Mouse (Mus musculus) neutrophil, adult 83 days (primary cell): ENCODE measurements around the gene Trim66. TPM values are rescaled to one million over a fixed set of nuclear protein-coding genes. Genes with fewer than 3 reads are reported as not detected.

Experiments
- total RNA-seq, 2 experiments: library from RNA; stranded (reverse); gene quantifications; one replicate each; pipeline ENCODE4 v1.2.4; 2023

The Trim66 gene
- total RNA-seq, result under 1 TPM in 1 of 2 experiments, not detected in 1; 0.22 TPM

DNA sequence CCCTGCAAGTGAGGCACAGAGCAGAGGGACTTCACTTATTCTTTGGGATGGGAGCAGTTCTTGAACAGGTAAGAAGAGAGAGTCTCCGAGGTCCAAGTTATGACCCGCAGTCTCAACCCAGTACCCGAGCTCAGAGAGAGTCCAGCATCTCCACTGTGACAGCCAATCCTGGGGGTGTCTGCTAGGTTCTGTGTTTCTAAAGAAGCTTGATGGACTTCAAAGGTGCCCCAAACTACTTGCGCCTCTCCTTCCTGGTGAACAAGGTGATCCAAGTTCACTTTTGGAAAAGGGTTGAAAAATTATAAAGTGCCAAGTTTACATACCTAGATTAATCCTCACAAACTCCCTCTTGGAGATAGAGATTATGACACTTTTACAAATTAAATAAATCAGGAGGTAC, at the start of gene Trim66:
Gene Trim66, minus strand, starts transcription at position 101 of the 400 bp plus-strand sequence.

DNA sequence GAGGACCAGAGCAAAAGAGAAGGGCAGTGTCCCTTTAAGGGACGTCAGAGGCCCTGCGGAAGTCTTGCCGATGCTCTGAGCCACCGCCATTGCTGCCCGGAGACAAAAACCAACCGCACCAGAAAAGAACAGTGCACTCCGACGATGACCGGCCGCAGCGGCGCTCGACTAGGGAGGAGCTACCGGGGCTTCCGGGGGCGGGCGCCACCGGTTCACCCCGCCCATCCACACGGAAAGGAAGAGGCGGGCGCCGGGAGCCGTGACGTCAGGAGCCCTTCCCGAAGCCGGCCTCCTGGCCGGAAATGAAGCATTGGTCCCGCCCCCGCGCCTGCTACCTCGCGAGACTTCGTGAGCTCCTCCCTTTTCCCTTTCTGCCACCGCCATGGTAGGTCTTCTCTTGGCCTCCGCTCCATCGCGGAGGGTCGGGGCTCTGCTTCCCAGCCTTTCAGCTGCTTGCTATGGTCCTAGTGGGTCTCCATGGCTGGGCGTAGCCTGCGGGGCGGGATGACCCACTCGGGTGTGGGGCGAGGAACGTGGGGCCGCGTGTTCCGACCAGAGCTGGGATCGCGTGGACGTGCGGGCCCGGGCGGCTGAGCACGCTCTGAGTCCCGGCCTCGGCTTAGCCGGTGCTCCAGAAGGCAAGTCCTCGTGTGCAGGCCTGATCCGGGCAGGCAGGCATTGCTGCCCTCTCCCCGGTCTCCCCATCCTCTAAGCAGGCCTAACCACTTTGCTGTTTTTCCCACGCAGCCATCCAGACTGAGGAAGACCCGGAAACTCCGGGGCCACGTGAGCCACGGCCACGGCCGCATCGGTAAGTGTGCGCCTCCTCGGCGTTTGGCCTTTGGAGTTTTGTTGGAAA, 11.1 kb upstream of the Trim66 start, which contains the start of gene Rpl27a:
Gene Rpl27a, plus strand, starts transcription at position 310 of the 859 bp plus-strand sequence.

DNA sequence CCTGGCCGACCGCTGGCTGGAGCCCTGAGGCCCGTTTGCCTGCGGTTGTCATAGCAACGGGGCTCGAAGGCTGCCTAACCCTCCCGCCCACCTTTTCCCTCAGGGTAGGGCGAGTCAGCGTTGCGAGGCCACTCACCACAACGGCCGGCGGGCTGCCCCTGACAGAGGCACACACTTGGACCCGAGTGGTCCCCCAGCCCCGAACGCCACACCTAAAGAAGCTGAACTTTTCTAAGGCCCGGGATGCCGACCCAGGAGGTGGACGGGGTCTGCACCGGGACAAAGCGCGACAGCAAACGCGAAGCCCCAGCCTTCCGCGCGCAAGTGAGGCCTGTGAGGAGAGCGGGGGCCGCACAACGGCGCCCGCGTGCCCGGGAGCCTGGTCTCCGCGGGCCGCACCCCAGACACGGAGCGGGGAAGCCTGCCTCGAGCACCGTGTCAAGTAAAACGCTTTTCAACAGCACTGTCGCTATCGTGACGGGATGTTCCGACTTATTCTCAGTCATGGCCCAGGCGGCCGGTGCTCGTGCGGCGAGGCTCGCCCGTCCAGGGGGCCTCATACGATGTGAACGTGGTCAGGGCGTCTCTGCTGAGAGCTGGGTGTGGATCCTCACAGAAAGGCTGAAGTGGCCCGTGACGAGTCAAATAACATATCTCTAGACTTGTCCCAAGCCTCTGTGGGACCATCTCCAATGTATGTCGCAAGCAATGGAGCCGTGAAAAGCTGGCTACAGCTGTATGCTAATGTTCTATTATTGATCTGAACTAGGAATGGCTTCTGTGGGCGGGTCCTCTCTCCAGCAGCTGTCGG, 68.9 kb downstream of the Trim66 start, which contains the start of gene Stk33:
Gene Stk33, minus strand, starts transcription at position 301 of the 811 bp plus-strand sequence.

Other genes starting within 250 kb of the Trim66 start
- not detected for gene Stk33, start 69.1 kb downstream of the Trim66 start, total RNA-seq
- 100 to 1,000 TPM; 186 to 194 TPM for gene Rpl27a, start 11.0 kb upstream of the Trim66 start, total RNA-seq
- 1 to 10 TPM; 6.9 to 9.2 TPM for gene St5, start 195.5 kb upstream of the Trim66 start, total RNA-seq
- gene Akip1, start 195.6 kb upstream of the Trim66 start, total RNA-seq, result 10 to 100 TPM in 1 of 2 experiments, 1 to 10 TPM in 1; 9.6 to 13.2 TPM
- gene BC051019, start 215.7 kb upstream of the Trim66 start, total RNA-seq, result not detected
- gene Ascl3, start 223.6 kb upstream of the Trim66 start, total RNA-seq, result not detected
- 10 to 100 TPM; 33.8 to 34.8 TPM for gene Tmem9b, start 244.7 kb upstream of the Trim66 start, total RNA-seq